Mouse (Mus musculus): Measurements from ENCODE around the gene 1190002N15Rik.
A peak's percentile ranks its signal among the peaks of the same experiment; 100 is the strongest.

Gene 1190002N15Rik

DNA sequence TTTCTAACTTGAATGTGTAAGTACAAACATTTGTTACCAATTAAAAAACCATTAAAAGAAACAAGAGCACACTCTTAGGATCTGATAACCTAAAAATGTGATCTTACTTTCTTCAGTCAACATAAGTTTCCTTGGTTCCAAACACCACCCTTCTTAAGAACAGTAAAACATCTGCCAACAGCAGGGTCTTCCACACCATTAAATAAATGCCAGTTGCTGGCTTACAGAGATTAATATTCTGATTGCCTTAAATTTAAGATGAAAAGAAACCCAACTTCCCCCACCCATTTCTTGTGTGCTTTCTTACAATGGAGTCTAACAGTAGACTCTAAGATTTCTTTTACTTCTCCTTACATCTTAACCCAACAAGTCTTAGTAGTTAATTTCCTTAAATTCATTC is 7.9 kb downstream of the 1190002N15Rik start:
- no peak for DNase-seq (ENCODE audit: low spot score)

DNA sequence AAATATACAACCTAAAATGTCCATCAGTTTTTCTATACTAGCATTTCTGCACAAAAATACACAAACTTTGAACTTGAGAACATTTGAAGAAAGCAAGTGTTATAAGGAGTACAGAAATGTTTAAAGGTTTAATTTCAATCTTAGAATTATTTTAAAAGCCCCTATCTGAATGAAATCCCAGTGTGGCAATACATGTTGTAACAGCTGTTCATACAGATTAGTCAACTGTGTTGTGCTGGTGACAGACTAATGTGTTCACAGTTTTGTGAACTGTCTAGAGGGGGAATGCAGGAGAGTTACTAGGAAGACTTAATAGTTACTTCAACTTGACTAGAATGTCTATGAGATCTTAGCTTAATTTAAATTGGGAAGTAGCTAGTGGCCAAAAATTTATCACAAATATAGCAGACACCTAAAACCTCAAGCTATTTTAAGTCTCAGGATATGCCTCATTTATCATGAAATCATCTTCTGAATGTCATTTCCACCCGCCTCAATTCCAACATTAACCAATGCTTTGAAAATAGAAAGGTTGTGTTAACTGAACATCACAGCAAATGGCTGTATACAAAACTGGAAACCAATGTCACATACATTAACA is 8.6 kb downstream of the 1190002N15Rik start:
- no peak for DNase-seq (ENCODE audit: low spot score)

DNA sequence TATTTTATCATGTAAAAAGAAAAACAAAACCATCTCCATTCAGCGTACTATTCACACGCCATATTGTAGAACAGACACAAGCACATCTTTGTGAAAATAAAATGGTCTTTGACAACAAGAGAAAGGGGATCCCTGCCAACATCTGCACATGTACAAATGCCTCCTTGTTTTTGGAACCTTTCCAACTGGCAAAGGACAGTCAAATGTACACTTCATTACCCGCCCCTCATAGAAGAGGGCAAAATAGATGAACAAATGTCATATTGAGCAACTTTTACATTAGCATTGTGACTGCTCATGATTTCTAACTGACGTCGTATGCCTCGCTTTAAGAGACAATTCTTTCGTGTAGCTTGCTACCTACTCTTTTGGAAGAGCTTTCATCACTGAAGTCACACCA is 11.4 kb downstream of the 1190002N15Rik start:
- no peak for DNase-seq (ENCODE audit: low spot score)

DNA sequence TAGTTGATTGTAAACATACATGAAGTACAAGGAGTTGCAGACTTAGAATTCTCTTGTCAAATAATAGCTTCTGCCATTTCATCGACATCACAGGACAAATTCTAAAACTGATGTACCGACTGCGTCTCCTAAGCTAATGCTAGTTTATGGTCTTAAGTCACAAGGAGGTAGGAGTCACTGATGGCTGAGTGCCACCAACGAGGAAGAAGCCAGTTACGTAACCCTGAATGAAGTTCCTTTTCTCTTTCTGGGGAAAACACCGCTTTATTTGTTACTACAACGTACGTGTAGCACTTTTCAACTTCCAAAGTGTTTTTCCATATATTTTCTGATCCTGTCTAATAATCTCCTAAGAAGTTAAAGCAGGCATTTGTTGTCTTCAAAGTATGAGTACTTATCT is 25.6 kb downstream of the 1190002N15Rik start:
- DNase-seq (ENCODE audit: low spot score), result no peak

DNA sequence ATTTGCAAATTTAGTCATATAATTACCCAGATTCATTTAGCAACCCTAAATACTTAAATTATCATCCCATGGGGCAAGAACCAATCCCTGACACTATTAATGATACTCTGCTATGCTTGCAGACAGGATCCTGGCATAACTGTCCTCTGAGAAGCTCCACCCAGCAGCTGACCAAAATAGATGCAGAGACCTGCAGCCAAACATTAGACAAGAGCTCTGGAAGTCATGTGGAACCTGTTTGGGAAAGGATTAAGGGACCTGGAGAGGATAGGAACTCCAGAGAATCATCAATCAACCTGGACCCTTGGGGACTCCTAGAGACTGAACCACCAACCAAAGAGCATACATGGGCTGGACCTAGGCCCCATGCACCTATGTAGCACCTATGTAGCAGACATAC is 26.7 kb downstream of the 1190002N15Rik start:
- no peak for DNase-seq (ENCODE audit: low spot score)

DNA sequence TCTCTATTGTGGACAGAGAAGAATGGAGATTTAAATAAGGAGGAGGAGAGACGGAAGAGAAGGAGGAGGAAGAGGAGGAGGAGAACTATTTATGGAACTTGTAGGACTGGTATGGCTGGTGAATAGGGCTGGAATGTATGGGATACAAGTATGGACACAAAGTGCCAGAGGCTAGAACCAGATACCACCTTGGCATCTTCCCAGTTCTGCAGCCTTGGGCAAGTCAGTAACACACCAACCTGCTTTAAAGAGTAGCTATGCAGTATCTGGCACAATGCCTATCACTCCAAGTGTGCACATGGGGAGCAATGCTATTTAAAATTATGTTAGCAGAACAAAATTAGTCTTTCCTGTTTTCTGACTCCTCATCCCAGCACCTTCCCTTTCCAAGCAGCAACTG is 30.9 kb downstream of the 1190002N15Rik start:
- no peak for DNase-seq (ENCODE audit: low spot score)

DNA sequence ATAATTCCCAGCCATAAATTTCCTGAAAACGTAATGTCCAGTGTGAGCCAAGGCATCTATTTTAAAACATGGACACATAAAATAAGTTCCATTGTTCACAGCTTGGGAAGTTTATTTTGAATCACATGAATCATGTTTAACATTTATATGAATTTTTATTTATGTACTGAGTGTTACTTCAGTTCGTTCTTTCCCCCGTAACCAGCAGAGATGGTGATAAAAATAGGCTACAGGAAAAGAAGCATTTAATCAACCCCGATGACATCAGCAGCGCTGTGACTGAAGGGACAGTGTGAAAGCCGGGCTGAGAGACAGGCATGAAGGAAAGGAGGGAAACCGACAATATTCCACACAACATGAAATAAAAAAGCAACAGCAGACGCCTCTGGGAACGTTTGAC is 46.4 kb downstream of the 1190002N15Rik start:
- no peak for DNase-seq (ENCODE audit: low spot score)

DNA sequence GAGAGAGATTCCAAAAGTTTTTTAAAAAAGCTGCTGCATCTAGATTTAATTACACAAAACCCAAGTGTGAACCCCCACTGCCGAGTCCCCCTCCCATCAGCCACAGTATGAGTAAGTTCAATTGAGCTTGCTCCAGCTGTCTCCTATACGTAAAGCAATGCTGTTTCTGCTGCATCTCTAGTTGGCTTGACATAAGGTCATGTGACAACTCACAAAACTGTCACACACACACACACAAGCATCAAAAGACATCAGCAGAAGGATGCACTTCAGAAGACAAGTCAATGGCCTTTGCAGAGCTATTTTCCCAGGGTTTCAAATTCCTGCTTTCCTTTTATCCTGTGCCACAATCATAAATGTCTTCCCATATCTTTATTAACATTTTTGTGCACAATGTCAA is 49.9 kb downstream of the 1190002N15Rik start:
- no peak for DNase-seq (ENCODE audit: low spot score)

DNA sequence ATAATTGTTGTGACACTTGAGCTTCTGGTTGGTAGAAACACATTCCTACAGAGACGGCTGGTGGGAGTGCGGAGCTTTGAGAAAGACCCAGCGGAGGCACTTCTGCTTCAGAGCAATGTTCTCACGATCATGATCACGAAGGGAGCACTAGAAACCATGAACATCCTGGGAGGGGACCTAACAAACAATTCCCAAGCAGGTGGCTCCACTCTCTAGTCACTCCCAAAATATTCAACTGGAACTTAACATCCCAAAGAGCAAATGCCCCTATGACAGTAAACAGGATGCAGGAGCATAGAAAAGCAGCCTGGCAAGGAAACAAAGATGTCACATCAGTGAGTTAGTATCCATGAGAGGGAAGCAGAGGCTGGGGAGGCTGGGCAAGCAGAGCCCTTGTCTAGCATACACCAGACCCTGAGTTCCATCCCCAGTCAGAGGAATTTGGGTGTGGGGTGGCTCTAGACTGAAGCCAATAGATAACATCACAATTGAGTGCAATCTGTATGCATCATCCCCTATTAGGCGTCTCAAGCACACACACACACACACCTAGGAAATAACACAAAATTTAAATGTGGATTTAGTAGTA is 54.5 kb downstream of the 1190002N15Rik start:
- no peak for DNase-seq (ENCODE audit: low spot score)

DNA sequence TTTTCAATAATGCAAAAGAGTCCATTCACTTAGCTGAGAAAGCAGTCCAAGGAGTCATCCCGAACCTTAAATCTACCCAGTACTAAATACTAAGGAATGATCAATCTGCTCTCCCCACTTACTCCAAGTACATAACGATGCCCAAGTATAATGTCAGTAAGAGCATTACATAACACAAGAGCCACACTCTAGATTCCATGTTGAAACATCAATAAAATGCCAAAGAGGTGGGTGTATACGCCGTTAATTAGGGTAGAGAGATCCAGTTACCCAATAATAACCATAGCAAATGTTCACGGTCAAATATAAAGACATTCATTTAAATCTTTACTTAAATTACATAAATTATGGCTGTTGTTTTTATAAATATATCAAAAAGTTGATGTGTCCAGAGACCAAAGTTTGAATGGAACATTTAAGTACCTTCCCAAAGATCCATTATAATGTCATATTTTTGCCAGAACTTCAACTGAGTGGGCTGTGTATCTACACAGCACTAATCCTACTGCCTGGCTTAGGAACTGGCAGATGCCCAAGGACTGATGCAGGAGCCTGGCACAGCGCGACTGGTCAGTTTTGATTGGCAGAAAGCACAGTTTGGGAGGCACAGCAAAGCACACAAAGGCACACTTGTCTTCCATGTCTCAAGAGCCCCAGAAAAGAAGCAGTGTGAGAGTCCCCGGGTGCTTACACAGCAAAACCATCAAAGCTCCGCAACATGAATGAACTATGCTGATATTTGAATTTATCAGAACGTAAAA is 55.5 kb downstream of the 1190002N15Rik start:
- peak; percentile 64 for DNase-seq (ENCODE audit: low spot score)

DNA sequence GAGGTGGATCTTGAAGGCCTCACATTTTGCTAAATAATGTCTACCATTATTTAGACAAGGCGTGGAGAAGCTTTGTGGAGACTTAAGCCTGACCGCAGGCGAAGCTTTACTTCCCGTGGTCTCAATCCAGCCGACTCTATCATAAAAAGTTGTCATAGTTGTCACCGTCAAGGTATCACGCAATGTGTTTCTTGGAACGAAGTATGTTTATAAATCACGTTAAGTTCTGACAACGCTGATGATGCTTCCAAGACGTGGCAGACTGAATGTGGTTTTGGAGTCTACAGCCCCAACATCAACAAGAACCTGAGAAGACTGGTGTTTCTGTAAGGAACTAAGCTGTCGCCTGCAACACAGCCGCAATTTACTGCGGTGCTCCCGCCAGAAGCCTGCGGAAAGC is 56.8 kb downstream of the 1190002N15Rik start:
- DNase-seq (ENCODE audit: low spot score), result no peak

DNA sequence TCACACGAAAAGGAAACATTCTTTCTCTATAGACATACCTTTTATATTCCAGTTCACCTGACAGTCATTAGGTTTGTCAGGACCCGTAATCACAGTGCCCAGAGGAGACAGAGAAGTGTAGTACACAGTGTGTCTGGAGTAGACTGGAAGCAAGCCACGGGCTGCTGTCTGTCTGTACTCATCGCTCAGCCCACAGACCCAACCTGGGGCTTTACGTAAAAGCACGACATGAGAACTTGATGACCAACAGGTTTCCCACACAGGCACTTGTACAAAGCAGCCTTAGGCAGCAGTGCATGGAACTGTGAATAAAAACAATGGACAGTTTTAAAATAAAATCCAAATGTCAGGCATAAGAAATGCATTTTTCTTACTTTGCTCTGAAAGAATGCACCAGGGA is 58.5 kb downstream of the 1190002N15Rik start:
- no peak for DNase-seq (ENCODE audit: low spot score)

DNA sequence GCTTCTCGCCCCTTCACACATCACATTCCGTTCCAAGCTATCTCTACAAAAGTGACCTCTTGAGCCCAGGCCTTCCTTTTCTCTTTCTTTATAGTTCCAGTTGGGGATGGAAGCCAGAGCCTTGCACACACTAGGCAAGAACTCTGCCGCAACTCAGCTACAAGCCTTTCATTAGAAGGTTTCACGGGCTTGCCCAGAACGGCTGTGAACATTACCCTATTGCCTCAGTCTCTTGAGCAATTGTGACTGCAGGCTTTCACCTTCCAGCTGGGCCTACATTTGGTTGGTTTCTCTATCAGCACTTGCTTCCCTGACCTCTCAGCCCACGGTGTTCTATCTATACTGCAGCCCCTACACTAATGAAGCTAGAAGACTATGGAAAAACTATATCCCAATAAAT is 58.9 kb downstream of the 1190002N15Rik start:
- no peak for DNase-seq (ENCODE audit: low spot score)

DNA sequence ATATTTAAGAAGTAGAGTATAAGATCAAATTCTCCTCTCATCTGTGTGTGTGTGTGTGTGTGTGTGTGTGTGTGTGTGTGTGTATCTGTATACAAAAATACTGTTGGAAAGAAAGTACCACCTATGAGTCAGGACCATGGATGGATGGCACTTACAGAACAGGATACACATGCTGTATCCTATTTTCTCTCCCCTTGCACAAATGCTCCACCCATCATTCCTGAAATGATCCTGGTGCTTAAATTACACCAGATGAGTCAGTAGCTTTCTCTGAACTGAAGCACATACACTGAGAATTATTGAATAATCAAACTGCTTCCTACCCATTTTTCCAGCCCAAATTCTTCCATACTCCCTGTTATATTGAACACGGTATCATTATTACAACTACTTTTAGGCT is 61.9 kb downstream of the 1190002N15Rik start:
- no peak for DNase-seq (ENCODE audit: low spot score)

DNA sequence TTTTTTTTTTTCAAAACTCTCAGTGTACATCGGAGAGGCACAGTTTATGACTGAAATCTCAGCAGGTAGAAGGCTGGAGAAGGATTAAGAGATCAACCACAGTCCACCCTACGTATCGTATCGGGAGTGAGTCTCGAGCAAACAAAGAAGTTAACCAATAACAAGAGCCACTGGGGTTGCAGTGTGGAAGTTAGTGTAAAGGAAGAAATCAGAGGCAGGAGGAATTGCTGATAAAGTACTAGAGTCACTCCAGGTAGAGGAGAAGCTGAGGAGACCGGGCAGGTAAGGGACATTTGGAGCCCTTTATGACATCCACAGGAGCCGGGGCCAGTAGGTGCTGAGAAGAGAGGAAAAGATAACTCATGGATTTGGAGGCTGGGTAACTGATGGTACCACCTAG is 64.0 kb downstream of the 1190002N15Rik start:
- DNase-seq (ENCODE audit: low spot score), result no peak

DNA sequence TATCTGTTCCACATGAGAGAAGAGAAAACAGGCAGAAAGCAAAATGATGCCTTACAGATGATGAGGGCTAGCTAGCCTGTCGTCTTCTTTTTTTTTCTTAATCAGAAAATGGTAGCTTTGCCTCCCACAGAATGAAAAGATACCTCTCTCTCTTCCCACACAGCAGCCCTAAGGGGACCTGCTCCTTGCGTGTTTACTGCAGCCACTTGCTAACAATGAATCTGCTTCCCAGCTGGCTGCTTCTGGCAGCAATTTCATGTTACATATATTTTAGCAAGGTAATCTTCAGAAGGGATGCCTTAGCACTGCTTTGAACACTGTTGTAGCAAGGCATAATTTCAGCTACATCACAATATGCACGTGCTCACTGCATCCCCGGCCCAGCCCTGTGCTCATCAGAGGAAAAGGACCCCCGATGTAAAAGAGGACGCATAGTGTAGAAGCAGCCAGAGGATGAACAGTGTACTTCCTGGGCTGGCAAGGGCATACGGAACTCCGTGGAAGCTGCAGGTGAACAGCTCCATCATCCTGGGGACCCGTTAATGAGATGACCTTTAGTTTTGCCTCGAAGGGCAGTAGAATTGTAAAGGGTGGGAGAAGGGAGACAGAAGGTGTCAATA is 64.8 kb downstream of the 1190002N15Rik start:
- no peak for DNase-seq (ENCODE audit: low spot score)

DNA sequence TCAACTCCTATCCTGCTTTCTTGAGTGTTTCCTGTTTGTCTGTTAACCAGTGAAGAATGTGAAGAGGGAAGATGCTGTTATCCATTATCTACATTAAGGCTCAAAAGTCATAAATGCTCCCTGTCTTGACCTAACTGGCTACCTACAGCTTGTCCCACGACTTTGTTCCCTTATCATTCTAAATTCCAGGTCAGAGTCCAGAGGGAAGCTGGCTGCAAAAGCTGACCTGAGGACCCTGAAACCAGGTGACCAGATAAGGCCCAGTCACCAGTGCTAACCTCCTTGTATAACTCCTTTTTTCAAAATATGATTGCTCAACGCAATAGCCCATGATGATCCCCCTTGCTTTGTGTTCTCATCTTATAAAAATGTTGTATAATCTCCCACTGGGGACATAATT is 66.4 kb downstream of the 1190002N15Rik start:
- DNase-seq (ENCODE audit: low spot score), result no peak

All from left cerebral cortex, adult 11 months (tissue).